Mouse (Mus musculus): ENCODE results near the gene Pnma5. TPM values are rescaled to one million over a fixed set of nuclear protein-coding genes. Genes with fewer than 3 reads are reported as not detected.

The Pnma5 gene
- polyA plus RNA-seq, 1 experiment from 2014 or later = not detected

DNA sequence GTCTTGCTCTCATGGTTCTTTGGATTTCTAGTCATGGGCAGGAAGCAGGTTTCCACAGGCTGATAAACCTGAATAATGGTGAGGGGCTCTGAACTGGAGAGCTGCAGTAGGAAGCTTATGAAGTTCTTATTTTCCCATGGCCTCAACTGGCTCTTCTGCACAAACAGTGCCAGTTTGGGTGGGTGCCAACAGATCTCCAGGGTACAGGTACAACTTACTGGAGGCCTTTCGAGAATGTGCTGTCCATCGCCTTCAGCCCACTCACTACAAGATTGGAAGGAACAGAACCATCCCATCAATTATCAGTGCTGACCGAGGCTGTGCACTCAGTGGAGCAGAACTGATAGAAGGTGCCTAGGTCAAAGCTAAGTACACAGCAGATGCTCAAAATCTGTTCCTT is 48.5 kb downstream of the Pnma5 start:
- ATAC-seq (ENCODE audit: low FRiP score) = no peak
- H3K9ac ChIP-seq (ENCODE audit: low read length) = no peak overlapping the region
- WGBS = 92% methylated on average over 3 of the region's 3 CpGs
- no peak overlapping the region for H3K4me2 ChIP-seq
- H3K4me1 ChIP-seq (ENCODE audit: control insufficient read depth, insufficient read depth, low read length) = no peaks in the 10 kb centered on the region
- no peaks in the 10 kb centered on the region for H3K36me3 ChIP-seq (ENCODE audit: control insufficient read depth, insufficient read depth, low read length)
- no peak overlapping the region for H3K27ac ChIP-seq (ENCODE audit: low read depth, low read length)
- no peak overlapping the region for H3K4me3 ChIP-seq (ENCODE audit: low read depth, low read length)
- H3K9me3 ChIP-seq (ENCODE audit: control insufficient read depth, low read length) = no peaks in the 10 kb centered on the region
- no peak for DNase-seq (ENCODE audit: low spot score, missing footprints)
- H3K27me3 ChIP-seq (ENCODE audit: control insufficient read depth, insufficient read depth, low read length) = no peaks in the 10 kb centered on the region; the same call in 1 of the 2 replicates

DNA sequence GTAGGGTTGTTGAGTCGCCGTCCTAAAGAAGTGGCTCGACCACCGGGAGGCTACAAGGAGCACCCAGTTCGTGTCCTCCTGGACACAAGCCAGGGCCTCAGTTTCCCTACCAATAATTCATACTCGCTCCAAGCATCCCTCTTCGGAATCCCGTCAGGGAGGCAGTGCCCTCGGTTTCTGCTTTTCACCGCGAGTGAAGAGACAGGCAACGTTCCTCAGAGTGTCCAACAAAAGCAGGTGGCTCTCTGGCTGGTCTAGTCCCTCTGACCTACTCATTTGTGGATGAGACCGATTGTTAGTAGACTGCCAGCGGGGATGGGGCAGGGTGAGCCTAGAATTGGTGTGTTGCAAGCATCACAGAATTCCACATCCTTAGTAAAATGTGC is 49.4 kb downstream of the Pnma5 start:
- peak overlapping the region; percentile 30 for H3K4me3 ChIP-seq (ENCODE audit: low read depth, low read length)
- DNase-seq (ENCODE audit: low spot score, missing footprints) (peak; percentile 83), ATAC-seq (ENCODE audit: low FRiP score) (no peak)
- H3K4me1 ChIP-seq (ENCODE audit: control insufficient read depth, insufficient read depth, low read length) = no peaks in the 10 kb centered on the region
- 19% methylated on average over 14 of the region's 14 CpGs for WGBS
- H3K36me3 ChIP-seq (ENCODE audit: control insufficient read depth, insufficient read depth, low read length) = no peaks in the 10 kb centered on the region
- H3K27me3 ChIP-seq (ENCODE audit: control insufficient read depth, insufficient read depth, low read length) = no peaks in the 10 kb centered on the region; the same call in 1 of the 2 replicates
- H3K27ac ChIP-seq (ENCODE audit: low read depth, low read length) = no peak overlapping the region
- peak overlapping the region; percentile 50 for H3K4me2 ChIP-seq
- no peaks in the 10 kb centered on the region for H3K9me3 ChIP-seq (ENCODE audit: control insufficient read depth, low read length)
- H3K9ac ChIP-seq (ENCODE audit: low read length) = no peak overlapping the region

DNA sequence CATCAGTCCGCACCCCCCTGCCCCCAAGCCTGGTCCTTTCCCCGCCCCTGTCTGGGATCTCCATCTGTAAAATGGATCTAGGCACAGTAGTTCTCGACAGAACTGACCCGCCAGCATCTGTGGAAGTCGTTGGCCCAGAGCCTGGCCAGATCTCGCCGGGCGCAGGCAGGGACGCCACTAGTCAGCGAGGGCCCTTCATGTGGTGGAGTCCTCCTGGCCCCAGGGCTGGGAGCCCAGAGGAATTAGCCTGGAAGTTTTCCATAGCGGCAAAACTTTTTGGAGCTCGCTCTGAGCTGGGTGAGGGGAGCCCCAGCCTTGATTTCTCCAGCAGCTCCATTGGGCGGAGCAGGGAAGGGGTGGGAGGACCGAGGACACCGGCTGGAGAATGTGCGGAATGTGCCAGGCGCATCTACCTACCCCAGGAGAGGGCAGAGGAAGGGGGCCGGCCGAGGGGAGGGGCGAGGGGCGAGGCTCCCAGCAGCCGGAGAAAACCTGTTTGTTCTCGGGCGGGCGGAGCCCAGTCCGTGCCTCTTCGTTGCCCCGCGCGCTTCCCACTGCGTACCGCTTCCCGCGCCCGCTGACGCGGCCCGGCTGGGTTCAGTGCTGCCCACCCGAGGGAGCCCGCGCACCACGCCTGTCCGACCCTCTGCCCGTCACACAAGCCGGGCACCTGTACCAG is 49.9 kb downstream of the Pnma5 start, which contains the start of gene Zfp185:
Gene Zfp185, plus strand, starts transcription at position 499 of the 679 bp plus-strand sequence.
- Histone ChIP-seq H3K4me2 (peak within 1 kb of the TSS; percentile 50), H3K4me3 (ENCODE audit: low read depth, low read length) (peak within 1 kb of the TSS; percentile 30), H3K36me3 (ENCODE audit: control insufficient read depth, insufficient read depth, low read length) (no peaks in the 10 kb centered on the region), H3K4me1 (ENCODE audit: control insufficient read depth, insufficient read depth, low read length) (no peaks in the 10 kb centered on the region), H3K27ac (ENCODE audit: low read depth, low read length) (no peak within 1 kb of the TSS), H3K9me3 (ENCODE audit: control insufficient read depth, low read length) (no peaks in the 10 kb centered on the region), H3K27me3 (ENCODE audit: control insufficient read depth, insufficient read depth, low read length) (no peaks in the 10 kb centered on the region; the same call in 1 of the 2 replicates), H3K9ac (ENCODE audit: low read length) (0 out of 2 replicates have a peak within 1 kb of the TSS, but pooled peaks have one; percentile 5)
- ATAC-seq (ENCODE audit: low FRiP score) = peak; percentile 76
- DNase-seq (ENCODE audit: low spot score, missing footprints) = peak; percentile 86
- 9% methylated on average over 37 of the region's 45 CpGs for WGBS

DNA sequence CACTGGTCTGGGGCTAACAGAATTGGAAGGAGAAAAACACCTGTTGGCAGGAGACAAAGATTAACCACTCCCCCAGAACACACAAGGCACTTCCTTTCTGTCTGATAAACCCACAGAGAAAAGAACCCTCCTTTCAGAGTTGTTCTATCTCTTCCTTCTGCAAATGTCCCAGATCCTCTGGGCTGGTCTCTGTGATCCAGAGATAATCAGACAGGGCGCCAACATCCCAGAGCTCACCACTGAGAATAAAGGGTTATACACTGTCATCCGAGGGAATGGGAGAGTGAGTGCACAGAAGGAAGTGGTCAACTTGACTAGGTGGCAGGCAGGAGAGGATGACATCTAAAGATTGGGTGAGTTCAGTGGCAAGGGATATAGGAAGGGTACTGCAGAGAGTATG is 51.3 kb downstream of the Pnma5 start:
- DNase-seq (ENCODE audit: low spot score, missing footprints) = no peak
- WGBS = 90% methylated on average over 2 of the region's 2 CpGs
- Histone ChIP-seq H3K9ac (ENCODE audit: low read length) (no peak overlapping the region), H3K27me3 (ENCODE audit: control insufficient read depth, insufficient read depth, low read length) (no peaks in the 10 kb centered on the region; the same call in 1 of the 2 replicates), H3K4me1 (ENCODE audit: control insufficient read depth, insufficient read depth, low read length) (no peaks in the 10 kb centered on the region), H3K36me3 (ENCODE audit: control insufficient read depth, insufficient read depth, low read length) (no peaks in the 10 kb centered on the region), H3K27ac (ENCODE audit: low read depth, low read length) (no peak overlapping the region), H3K9me3 (ENCODE audit: control insufficient read depth, low read length) (no peaks in the 10 kb centered on the region), H3K4me3 (ENCODE audit: low read depth, low read length) (no peak overlapping the region), H3K4me2 (no peak overlapping the region)
- no peak for ATAC-seq (ENCODE audit: low FRiP score)

MicroRNAs encoded within 50 kb of the gene (microRNA counts, 519-probe panel; counts per million panel counts)
- not detected for microRNA mmu-miR-2137

Small RNA genes lying within 50 kb of the gene (microRNA-seq; reads per million reads assigned to microRNA genes)
- 149 reads per million, percentile 58 among the genes with 10 or more reads in this experiment for gene Mir2137

Other genes with a start within 250 kb of the Pnma5 start
- gene Gabrq, start 211.9 kb downstream of the Pnma5 start, polyA plus RNA-seq (2014; fragmentation: Nextera tagmentation; extraction: Ambion mirVana) = 1.1 and 1.3 TPM in 2 replicates
- 136 and 148 TPM in 2 replicates for gene Cetn2, start 118.7 kb downstream of the Pnma5 start, polyA plus RNA-seq (2014; fragmentation: Nextera tagmentation; extraction: Ambion mirVana)
- 52.5 and 54.4 TPM in 2 replicates for gene Nsdhl, start 118.5 kb downstream of the Pnma5 start, polyA plus RNA-seq (2014; fragmentation: Nextera tagmentation; extraction: Ambion mirVana)
- 3.4 and 3.9 TPM in 2 replicates for gene Zfp185, start 49.8 kb downstream of the Pnma5 start, polyA plus RNA-seq (2014; fragmentation: Nextera tagmentation; extraction: Ambion mirVana)
- gene Pnma3, start 27.7 kb upstream of the Pnma5 start, polyA plus RNA-seq (2014; fragmentation: Nextera tagmentation; extraction: Ambion mirVana) = 0.57 and 0.59 TPM in 2 replicates
- 0.42 and 0.58 TPM in 2 replicates for gene Xlr4a, start 45.4 kb upstream of the Pnma5 start, polyA plus RNA-seq (2014; fragmentation: Nextera tagmentation; extraction: Ambion mirVana)
- 3.8 and 4.7 TPM in 2 replicates for gene Xlr3a, start 60.0 kb upstream of the Pnma5 start, polyA plus RNA-seq (2014; fragmentation: Nextera tagmentation; extraction: Ambion mirVana)
- 0.23 TPM in 1 of 2 replicates, not detected in the other for gene Gm14685, start 79.9 kb upstream of the Pnma5 start, polyA plus RNA-seq (2014; fragmentation: Nextera tagmentation; extraction: Ambion mirVana)
- not detected in 2 replicates for gene Xlr5b, start 111.7 kb upstream of the Pnma5 start, polyA plus RNA-seq (2014; fragmentation: Nextera tagmentation; extraction: Ambion mirVana)
- gene DXBay18, start 112.3 kb upstream of the Pnma5 start, polyA plus RNA-seq (2014; fragmentation: Nextera tagmentation; extraction: Ambion mirVana) = 0.27 TPM in 1 of 2 replicates, not detected in the other
- gene Spin2d, start 139.9 kb upstream of the Pnma5 start, polyA plus RNA-seq (2014; fragmentation: Nextera tagmentation; extraction: Ambion mirVana) = not detected in 2 replicates
- 16.1 and 18.9 TPM in 2 replicates for gene Xlr3b, start 155.1 kb upstream of the Pnma5 start, polyA plus RNA-seq (2014; fragmentation: Nextera tagmentation; extraction: Ambion mirVana)
- gene Xlr4b, start 177.2 kb upstream of the Pnma5 start, polyA plus RNA-seq (2014; fragmentation: Nextera tagmentation; extraction: Ambion mirVana) = 0.31 and 0.32 TPM in 2 replicates
- 16.0 and 19.4 TPM in 2 replicates for gene F8a, start 191.2 kb upstream of the Pnma5 start, polyA plus RNA-seq (2014; fragmentation: Nextera tagmentation; extraction: Ambion mirVana)
- 0.12 and 0.22 TPM in 2 replicates for gene Xlr4c, start 206.0 kb upstream of the Pnma5 start, polyA plus RNA-seq (2014; fragmentation: Nextera tagmentation; extraction: Ambion mirVana)
- gene Xlr3c, start 228.3 kb upstream of the Pnma5 start, polyA plus RNA-seq (2014; fragmentation: Nextera tagmentation; extraction: Ambion mirVana) = 0.11 and 0.14 TPM in 2 replicates

Measured in midbrain, embryonic 11.5 days (tissue).